Mouse (Mus musculus): ENCODE measurements around the gene Usp10. TPM values are rescaled to one million over a fixed set of nuclear protein-coding genes. Genes with fewer than 3 reads are reported as not detected.

Gene Usp10
- polyA plus RNA-seq, 1 experiment from 2014 or later = 44.1 TPM

GRCm38 (mm10) chr8:119944096-119944811 lies 34.1 kb downstream of the Usp10 start:
- Histone ChIP-seq H3K9me3 (ENCODE audit: low read length) (no peaks in the 10 kb centered on the region), H3K27ac (ENCODE audit: low read depth) (no peak overlapping the region), H3K4me3 (ENCODE audit: low read depth, low read length) (no peak overlapping the region), H3K4me2 (ENCODE audit: low read depth, low read length) (no peak overlapping the region), H3K4me1 (ENCODE audit: insufficient read depth) (no peaks in the 10 kb centered on the region), H3K27me3 (ENCODE audit: insufficient read depth, low read length) (no peaks in the 10 kb centered on the region), H3K36me3 (replicated peaks; ENCODE audit: insufficient read depth, low read length) (peaks cover 61% of the 10 kb centered on the region), H3K9ac (replicated peaks) (no peak overlapping the region)
- DNase-seq (peak; percentile 81), ATAC-seq (peak; percentile 70)
- WGBS (ENCODE audit: insufficient replicate concordance) = 65% methylated on average over 9 of the region's 9 CpGs
- TF ChIP-seq CTCF (IDR thresholded peaks at IDR 0.05; ENCODE audit: low read depth) = peak; percentile 96
- no peak for TF ChIP-seq EP300 (IDR thresholded peaks at IDR 0.05; ENCODE audit: low read depth)

- H3K4me1 ChIP-seq (ENCODE audit: insufficient read depth) = no peaks in the 10 kb centered on the region
- no peak overlapping the region for H3K27ac ChIP-seq (ENCODE audit: low read depth)
- H3K9ac ChIP-seq (replicated peaks) = no peak overlapping the region
- H3K27me3 ChIP-seq (ENCODE audit: insufficient read depth, low read length) = no peaks in the 10 kb centered on the region
- no peak for TF ChIP-seq CTCF (IDR thresholded peaks at IDR 0.05; ENCODE audit: low read depth)
- no peak for TF ChIP-seq EP300 (IDR thresholded peaks at IDR 0.05; ENCODE audit: low read depth)
- peaks cover 70% of the 10 kb centered on the region for H3K36me3 ChIP-seq (replicated peaks; ENCODE audit: insufficient read depth, low read length)
- H3K4me3 ChIP-seq (ENCODE audit: low read depth, low read length) = no peak overlapping the region
- WGBS (ENCODE audit: insufficient replicate concordance) = 86% methylated on average over 8 of the region's 8 CpGs
- H3K9me3 ChIP-seq (ENCODE audit: low read length) = no peaks in the 10 kb centered on the region
- H3K4me2 ChIP-seq (ENCODE audit: low read depth, low read length) = no peak overlapping the region
- DNase-seq = no peak
- no peak for ATAC-seq
Measured at GRCm38 (mm10) chr8:119946326-119946865, 36.2 kb downstream of the Usp10 start.

- no peak for TF ChIP-seq CTCF (IDR thresholded peaks at IDR 0.05; ENCODE audit: low read depth)
- TF ChIP-seq EP300 (IDR thresholded peaks at IDR 0.05; ENCODE audit: low read depth) = no peak
Measured at GRCm38 (mm10) chr8:119947653-119948052, 37.5 kb downstream of the Usp10 start.

GRCm38 (mm10) chr8:119948340-119948739 lies 38.2 kb downstream of the Usp10 start:
- no peak overlapping the region for H3K4me3 ChIP-seq (ENCODE audit: low read depth, low read length)
- TF ChIP-seq CTCF (IDR thresholded peaks at IDR 0.05; ENCODE audit: low read depth) = no peak
- no peak for TF ChIP-seq EP300 (IDR thresholded peaks at IDR 0.05; ENCODE audit: low read depth)
- H3K27me3 ChIP-seq (ENCODE audit: insufficient read depth, low read length) = no peaks in the 10 kb centered on the region
- 88% methylated on average over 15 of the region's 15 CpGs for WGBS (ENCODE audit: insufficient replicate concordance)
- H3K4me2 ChIP-seq (ENCODE audit: low read depth, low read length) = no peak overlapping the region
- H3K9ac ChIP-seq (replicated peaks) = no peak overlapping the region
- no peaks in the 10 kb centered on the region for H3K9me3 ChIP-seq (ENCODE audit: low read length)
- no peak for DNase-seq
- H3K4me1 ChIP-seq (ENCODE audit: insufficient read depth) = no peaks in the 10 kb centered on the region
- no peak overlapping the region for H3K27ac ChIP-seq (ENCODE audit: low read depth)
- peaks cover 71% of the 10 kb centered on the region for H3K36me3 ChIP-seq (replicated peaks; ENCODE audit: insufficient read depth, low read length)
- no peak for ATAC-seq

More at GRCm38 (mm10) chr8:119947653-119948052, 37.5 kb downstream of the Usp10 start:
- peaks cover 70% of the 10 kb centered on the region for H3K36me3 ChIP-seq (replicated peaks; ENCODE audit: insufficient read depth, low read length)
- H3K9me3 ChIP-seq (ENCODE audit: low read length) = no peaks in the 10 kb centered on the region
- no peak for ATAC-seq
- H3K4me2 ChIP-seq (ENCODE audit: low read depth, low read length) = no peak overlapping the region
- H3K27me3 ChIP-seq (ENCODE audit: insufficient read depth, low read length) = no peaks in the 10 kb centered on the region
- H3K27ac ChIP-seq (ENCODE audit: low read depth) = no peak overlapping the region
- H3K9ac ChIP-seq (replicated peaks) = no peak overlapping the region
- WGBS (ENCODE audit: insufficient replicate concordance) = 90% methylated on average over 19 of the region's 19 CpGs
- H3K4me3 ChIP-seq (ENCODE audit: low read depth, low read length) = no peak overlapping the region
- H3K4me1 ChIP-seq (ENCODE audit: insufficient read depth) = no peaks in the 10 kb centered on the region
- no peak for DNase-seq

DNA sequence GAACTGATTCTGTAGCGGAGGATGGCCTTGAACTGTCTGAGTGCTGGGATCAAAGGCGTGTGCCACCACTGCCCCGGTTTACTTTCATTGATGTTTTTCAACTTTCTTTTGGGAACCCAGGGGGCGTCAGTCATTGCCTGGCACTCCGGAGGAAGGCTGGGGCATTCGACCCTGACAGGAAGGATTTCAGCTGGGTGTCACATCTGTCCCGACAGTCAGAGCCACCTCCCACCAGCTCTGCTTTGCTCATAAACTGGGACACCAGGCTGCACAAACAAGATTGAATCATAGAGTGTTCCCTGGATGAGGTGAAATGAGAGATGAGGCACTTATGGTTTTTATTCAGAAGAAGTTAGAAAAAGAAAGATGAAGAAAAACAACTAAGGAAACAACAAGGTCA lies 42.1 kb downstream of the Usp10 start:
- DNase-seq = no peak
- 82% methylated on average over 7 of the region's 7 CpGs for WGBS (ENCODE audit: insufficient replicate concordance)

DNA sequence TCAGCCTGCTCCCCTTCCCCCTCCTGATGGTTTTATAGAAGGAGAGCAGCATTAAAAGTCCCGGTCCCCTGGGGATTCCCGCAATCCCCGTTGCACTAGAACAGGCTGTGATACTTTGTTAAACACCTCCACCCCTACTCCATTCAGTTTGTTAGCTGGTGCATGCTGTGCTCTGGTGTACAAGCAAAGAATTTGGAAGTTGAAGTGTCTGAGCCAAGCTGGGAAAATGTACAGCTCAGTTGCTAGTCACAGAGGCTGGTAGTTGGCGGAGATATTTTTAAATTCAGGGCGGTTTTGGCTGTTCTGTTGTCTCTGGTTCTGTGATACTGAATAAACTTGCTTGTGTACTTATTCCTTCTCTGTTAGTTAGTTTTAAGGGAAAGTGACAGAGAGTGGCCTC lies 42.6 kb downstream of the Usp10 start:
- H3K27me3 ChIP-seq (ENCODE audit: insufficient read depth, low read length) = no peaks in the 10 kb centered on the region
- no peak for ATAC-seq
- no peak for TF ChIP-seq EP300 (IDR thresholded peaks at IDR 0.05; ENCODE audit: low read depth)
- no peak for TF ChIP-seq CTCF (IDR thresholded peaks at IDR 0.05; ENCODE audit: low read depth)
- H3K9ac ChIP-seq (replicated peaks) = no peak overlapping the region
- DNase-seq = no peak
- no peak overlapping the region for H3K4me2 ChIP-seq (ENCODE audit: low read depth, low read length)
- H3K9me3 ChIP-seq (ENCODE audit: low read length) = no peaks in the 10 kb centered on the region
- H3K27ac ChIP-seq (ENCODE audit: low read depth) = no peak overlapping the region
- WGBS (ENCODE audit: insufficient replicate concordance) = 90% methylated on average over 5 of the region's 5 CpGs
- H3K4me1 ChIP-seq (ENCODE audit: insufficient read depth) = no peaks in the 10 kb centered on the region
- no peak overlapping the region for H3K4me3 ChIP-seq (ENCODE audit: low read depth, low read length)
- peaks cover 91% of the 10 kb centered on the region for H3K36me3 ChIP-seq (replicated peaks; ENCODE audit: insufficient read depth, low read length)

More for the DNA sequence above, 42.1 kb downstream of the Usp10 start:
- Histone ChIP-seq H3K9me3 (ENCODE audit: low read length) (no peaks in the 10 kb centered on the region), H3K4me2 (ENCODE audit: low read depth, low read length) (no peak overlapping the region), H3K9ac (replicated peaks) (no peak overlapping the region), H3K4me1 (ENCODE audit: insufficient read depth) (no peaks in the 10 kb centered on the region), H3K36me3 (replicated peaks; ENCODE audit: insufficient read depth, low read length) (peaks cover 89% of the 10 kb centered on the region), H3K27me3 (ENCODE audit: insufficient read depth, low read length) (no peaks in the 10 kb centered on the region), H3K4me3 (ENCODE audit: low read depth, low read length) (no peak overlapping the region), H3K27ac (ENCODE audit: low read depth) (no peak overlapping the region)
- TF ChIP-seq CTCF (IDR thresholded peaks at IDR 0.05; ENCODE audit: low read depth) (no peak), EP300 (IDR thresholded peaks at IDR 0.05; ENCODE audit: low read depth) (no peak)
- ATAC-seq = no peak
